Mouse (Mus musculus): ENCODE data around the gene Itpr1.

Gene Itpr1

DNA sequence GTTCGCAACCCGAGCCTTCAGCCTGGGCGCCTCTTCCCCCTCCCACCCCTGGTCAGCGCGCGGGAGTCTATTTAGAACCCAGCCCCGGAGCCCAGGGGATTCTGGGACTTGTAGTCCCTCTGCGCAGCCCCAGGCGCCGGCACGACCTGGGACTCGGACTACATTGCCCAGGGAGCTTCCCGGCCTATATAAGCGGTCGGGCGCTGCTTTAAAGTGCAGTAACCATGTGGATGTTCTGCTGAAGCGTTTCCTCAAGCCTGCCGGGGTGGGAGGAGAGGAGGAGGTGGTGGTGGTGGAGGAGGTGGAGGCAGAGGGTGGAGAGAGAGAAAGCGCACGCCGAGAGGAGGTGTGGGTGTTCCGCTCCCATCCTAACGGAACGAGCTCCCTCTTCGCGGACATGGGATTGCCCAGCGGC, at the start of gene Itpr1:
TSS of gene Itpr1 (plus strand) at position 216 of the 415 bp plus-strand sequence.
- DNase-seq = peak; percentile 98

- DNase-seq = no peak
Measured at GRCm38 (mm10) chr6:108164935-108165334, 48.0 kb upstream of the Itpr1 start.

DNA sequence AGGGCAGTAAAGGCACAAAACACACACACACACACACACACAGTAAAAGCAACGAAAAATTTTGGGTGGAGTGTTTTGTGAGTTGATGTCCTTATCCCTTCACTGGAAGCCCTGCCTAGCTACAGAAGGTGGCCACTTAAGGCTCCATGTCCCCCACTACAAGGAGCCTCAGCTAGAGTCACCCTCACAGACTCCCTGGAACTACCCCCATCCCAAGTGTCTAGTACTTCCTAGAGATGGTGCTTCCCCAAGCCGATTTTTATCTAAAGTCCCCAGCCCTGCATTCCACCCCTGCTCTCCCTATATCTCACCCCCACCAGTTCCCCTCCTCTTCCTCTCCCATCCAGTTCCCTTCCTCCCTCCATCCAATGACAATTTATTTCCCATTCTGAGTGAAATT, 47.3 kb upstream of the Itpr1 start:
- no peak for DNase-seq

DNA sequence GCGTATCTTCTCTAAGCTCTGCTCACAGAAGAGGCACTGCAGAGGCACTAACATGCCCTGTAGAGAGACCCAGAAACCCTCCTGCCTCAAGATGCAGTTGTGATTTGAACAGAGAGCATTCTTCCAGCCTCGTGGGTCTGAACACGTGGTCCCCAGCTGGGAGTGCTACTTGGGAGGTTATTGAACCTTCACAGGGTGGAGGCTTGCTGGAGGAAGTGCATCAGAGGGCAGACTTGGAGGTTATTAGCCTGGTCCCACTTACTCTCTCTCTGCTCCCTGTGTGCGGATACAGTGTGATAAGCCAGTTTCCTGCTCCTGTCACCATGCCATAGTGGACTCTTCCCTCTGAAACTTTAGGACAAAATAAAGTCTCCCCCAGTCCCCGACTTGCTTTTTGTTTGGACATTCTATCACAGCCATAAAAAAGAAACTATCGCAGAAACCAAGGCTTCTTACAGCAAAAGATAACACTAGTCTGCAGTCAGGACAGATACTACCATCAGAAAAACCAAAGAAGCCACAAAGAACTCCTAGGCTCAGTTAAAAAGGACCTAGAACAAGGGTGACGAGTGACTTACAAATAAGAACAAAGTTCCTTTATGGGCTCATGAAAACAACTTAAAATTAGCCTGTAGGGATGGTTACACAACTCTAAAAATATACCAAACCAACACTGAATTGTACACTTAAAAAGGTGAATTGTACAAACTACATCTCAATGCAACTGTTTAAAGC, 44.8 kb upstream of the Itpr1 start:
- no peak for DNase-seq

DNA sequence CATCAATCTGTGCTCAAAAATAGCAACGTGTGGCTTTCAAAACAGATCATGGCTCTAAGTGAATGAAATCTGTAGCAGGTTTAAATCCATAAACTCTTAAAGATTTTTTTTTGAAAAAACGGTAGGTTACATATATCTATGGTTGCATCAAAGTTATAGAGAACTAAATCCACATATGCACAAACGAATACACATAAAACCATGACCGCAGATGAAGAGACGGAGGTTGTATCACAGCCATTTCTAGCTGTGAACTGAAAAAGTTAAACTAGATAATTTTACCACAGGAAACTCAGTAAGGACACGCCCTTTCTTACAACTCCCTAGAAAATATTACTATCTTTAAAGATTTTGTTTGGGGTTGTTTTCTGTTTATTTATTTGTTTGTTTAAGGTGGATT, 44.2 kb upstream of the Itpr1 start:
- DNase-seq = no peak

DNA sequence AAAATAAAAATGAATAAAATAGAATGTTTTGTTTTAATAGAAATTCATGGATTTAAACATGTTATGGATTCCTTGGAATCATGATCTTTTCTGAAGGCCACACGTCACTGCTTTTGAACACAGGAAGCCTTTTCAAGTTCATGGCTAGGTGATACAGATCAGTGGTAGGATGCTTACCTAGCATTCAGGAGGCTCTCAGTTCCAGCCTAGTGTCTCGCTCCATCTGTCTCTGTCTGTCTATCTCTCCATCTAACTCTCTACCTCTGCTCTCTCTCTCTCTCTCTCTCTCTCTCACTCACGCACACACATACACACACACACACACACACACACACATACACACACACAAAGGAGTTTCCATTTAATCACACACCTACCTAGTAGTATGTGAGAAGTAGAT, 43.4 kb upstream of the Itpr1 start:
- DNase-seq = no peak

- no peak for DNase-seq
Measured at GRCm38 (mm10) chr6:108172219-108172618, 40.7 kb upstream of the Itpr1 start.

GRCm38 (mm10) chr6:108174181-108174580, 38.7 kb upstream of the Itpr1 start:
- no peak for DNase-seq

DNA sequence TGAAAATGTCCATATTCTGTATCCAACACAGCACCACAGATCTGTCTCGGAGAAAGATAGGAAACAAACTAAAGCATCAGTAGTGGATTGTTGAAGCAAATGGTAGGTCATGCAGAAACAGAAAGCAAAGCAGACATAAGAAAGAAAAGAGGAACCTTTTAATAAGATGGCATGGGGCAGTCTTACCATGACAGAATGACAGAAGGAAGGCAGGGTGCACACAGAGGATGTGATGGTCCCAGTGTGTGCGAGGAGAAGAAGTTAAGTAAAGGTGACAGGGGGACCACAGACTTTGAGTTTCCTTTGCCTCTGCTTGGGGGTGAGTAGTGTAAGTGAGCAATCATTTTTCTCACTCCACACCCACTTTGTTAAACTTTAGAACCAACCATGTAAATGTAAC, 33.8 kb upstream of the Itpr1 start:
- no peak for DNase-seq

DNA sequence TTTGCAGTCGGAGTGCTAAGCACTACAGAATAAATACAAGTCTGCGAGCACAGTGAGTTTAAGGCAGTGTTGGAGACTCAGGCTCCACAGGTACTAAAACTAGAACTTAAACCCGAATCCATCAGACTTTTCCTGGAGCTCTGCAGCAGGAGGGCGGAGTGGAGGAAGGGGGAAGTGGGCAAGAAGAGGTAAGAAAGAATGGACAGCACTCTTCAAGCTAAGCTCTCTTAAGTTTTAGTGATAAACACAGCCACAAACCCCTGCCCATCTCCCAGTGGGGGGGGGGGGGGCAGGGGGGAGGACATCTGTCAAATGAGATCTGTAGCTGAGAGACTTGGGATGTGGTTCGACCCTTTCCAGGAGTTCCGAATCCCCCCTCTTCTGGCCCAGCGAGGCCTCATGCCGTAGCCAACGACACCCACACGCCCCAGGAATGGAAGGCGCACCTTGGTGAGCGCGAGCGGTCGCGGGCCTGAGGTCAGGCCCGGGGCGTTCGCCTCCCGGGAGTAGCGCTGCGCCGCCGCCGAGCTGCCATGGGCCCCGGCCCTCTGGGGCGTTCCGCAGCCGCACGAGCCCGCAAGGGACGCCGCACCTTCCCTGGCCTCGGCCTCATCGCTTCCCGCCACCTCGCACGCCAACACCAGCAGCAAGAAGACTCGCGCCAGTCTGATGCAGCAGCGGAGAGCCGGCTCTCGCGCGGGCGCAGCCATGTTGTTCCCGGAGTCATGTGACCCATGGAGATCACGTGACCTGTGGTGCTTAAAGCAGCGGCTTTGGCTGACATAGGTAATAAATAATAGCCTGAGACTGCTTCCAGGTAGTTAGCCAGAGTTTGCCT, 27.8 kb upstream of the Itpr1 start, which contains the start of gene Sumf1:
TSS of gene Sumf1 (minus strand) at position 736 of the 838 bp plus-strand sequence.
- peak; percentile 94 for DNase-seq

GRCm38 (mm10) chr6:108185685-108186009, 27.2 kb upstream of the Itpr1 start:
- DNase-seq = no peak

DNA sequence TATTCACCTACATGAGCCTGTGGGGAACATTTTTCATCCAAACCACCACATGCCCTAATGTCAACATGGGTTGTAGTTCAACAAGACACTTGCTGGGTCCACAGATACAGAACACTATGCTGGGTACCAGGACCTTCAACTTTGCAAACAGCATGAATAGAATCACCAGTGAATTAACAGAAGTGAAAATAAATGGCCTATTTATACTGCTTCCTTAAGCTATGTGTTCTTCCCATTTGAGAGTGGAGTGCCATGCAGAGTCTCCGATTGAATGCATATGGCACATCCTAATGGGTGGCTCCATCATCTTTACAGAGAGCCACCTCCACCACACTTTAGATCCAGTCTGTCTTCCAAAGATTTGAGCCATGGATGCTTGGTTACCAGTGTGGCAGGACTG, 22.2 kb upstream of the Itpr1 start:
- no peak for DNase-seq

GRCm38 (mm10) chr6:108192632-108193031, 20.3 kb upstream of the Itpr1 start:
- DNase-seq = no peak

DNA sequence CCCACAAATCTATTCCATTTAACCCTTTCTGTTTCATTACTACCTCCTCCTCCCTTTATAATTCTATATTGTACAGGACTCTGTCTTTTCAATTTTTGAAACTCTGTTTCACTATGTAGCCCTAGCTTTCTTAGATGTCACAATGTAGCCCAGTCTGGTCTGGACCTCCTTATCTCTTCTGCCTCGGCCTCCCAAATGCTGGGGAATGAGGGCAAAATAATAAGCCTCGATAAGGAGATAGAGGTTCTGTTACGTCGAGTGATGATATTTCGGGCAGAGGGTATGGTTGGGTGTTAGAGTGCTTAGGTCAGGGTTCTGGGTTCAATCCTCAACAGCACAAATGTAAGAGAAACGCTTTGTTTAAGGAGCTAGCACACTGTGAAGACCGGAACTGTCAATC, 16.2 kb upstream of the Itpr1 start:
- DNase-seq = no peak

DNA sequence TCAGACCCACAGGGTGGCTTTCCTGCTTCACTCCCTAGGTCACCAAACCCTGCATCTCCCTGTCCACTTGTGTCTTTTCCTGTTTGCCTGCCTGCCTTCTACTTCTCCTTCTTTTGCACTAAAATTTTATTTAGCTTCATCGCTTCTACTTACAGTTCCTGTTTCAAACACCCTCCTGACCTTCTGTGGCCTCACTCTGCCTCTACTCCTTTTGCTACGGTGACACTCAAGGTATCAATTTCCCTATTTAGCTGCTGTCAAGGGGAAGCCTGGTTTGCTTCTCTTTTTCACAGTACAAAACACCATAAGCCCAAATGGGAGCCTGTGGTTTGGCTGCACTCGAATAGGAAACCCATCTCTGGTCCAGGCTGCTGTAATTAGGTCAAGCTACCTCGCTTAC, 15.8 kb upstream of the Itpr1 start:
- DNase-seq = no peak

GRCm38 (mm10) chr6:108198286-108198685, 14.6 kb upstream of the Itpr1 start:
- DNase-seq = no peak

- no peak for DNase-seq
Measured at GRCm38 (mm10) chr6:108204322-108204721, 8.6 kb upstream of the Itpr1 start.

GRCm38 (mm10) chr6:108206145-108206544, 6.8 kb upstream of the Itpr1 start:
- no peak for DNase-seq

GRCm38 (mm10) chr6:108206914-108207566, 5.9 kb upstream of the Itpr1 start:
- no peak for DNase-seq

DNA sequence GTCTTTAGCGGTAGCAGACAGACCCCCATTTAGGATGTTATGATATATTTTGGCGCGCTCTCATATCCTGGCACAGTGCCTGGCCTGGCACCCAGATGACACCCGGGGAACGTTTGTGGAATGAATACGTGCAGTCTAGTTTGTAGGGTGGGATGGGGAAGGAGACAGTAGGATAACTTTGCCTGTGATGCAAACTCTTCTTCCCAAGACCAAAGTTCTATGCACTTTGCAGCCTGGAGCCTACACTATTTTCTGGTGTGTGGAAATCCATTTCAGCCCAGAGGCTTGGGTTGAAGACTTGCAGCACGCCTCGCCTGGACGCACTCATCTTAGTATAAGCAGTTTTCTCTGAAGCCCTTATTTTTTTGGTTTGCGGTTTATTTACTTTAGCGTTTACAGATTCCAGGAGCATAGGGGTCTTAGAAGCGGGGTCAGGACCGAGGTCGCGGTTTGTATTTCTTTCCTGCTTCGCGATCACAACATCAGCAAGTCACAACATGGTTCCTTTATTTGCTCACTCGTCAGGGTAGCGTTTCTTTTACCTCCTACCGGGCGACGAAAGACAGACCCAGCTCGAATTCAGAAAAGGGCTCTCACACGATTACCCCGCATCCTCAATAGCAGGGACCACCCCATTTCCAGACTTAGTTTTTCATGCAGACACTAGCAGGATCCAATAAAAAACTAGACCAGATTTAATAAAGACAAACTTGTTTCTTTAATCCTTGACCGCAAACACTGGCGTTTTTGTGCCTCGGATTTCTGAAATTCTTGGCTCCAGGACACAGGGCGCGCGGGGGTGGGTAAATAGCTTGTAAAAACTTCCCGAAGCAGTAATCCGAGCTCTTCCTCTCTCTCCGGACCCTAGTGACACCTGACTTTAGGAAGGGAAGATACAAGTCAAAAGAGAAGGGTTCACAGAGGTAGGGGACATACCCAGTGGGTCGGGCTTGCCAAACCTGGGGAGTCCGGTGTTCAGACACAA, 708 bp upstream of the Itpr1 start:
- peak; percentile 36 for DNase-seq

DNA sequence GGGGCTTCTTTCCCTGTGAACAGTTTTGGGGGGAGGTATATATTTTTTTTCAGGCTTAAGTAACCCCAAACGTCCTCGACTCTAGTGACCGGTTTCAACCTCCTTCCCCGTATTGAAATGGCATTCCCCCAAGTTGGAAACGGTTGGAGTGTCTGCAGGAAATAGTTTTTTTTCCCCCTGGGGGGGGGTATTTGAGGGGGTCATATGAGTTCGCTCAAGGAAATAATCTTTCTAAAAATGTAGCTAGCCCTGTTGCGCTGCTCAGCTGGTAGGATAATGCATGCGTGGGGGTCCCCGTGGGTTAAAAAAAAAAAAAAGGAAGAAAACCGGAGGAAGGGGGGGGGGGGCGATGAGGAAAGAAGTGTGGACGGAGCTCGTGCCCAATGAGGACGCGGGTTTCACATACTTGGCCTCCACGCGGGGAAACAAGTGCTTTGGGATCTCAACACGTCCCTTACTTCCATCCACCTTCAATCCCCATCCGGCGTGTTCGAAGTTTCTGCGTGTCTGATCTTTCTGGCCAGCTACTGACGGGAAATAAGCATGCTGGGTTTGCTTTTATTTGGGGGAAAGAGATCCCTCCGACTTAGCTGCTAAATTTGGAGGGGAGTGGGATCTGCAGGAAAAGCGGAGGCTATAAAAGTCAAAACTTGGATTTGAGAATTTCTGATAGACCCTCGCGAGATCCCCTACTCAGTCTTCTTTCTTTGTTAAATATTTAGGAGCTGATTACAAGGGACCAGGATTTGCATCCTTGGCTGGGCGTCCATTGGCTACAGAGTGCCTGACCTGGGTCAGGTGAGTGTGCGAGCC, 791 bp downstream of the Itpr1 start:
- DNase-seq = peak; percentile 47
